Mouse (Mus musculus): ENCODE data around the gene 1700037C18Rik.

The 1700037C18Rik gene

GRCm38 (mm10) chr16:3908537-3909111 is at the start of gene 1700037C18Rik, which contains the start of gene Cluap1:
Gene 1700037C18Rik, minus strand, starts transcription at chr16:3908689.
Gene Cluap1, plus strand, starts transcription at chr16:3908801.
- POLR2A ChIA-PET, result interaction anchor here (0.5 to 2.8 kb wide), 33 partner anchors 9 to 975 kb away, joined by 3 to 21 read pairs (median 5); partner anchors contain the start of genes Gm20695 (in 3 of the 4), Naa60 (in 3 of the 4), Slx4 (in 3 of the 4) and Zfp263 (in 3 of the 4)
- CTCF ChIA-PET, result interaction anchor here (0.6 to 1.5 kb wide), 21 partner anchors 9 to 407 kb away, joined by 3 to 10 read pairs (median 4); partner anchors contain the start of genes Naa60 (in 2 of the 4), Slx4 (in 2 of the 4), Gm20695 (in 1 of the 4) and Zfp174 (in 1 of the 4)

- ChIA-PET POLR2A (interaction anchor here in 3 of 4 experiments (0.7 to 2.3 kb wide), 9 partner anchors 12 to 602 kb away, joined by 3 to 9 read pairs (median 4); partner anchors contain the start of genes Nlrc3 (in 2 of the 3), Slx4 (in 1 of the 3) and Trap1 (in 1 of the 3)), CTCF (interaction anchor here in 2 of 4 experiments (0.6 to 0.7 kb wide), 2 partner anchors 48 to 65 kb away, joined by 3 to 5 read pairs; partner anchors contain the start of genes 1700037C18Rik (in 1 of the 2) and Cluap1 (in 1 of the 2))
Measured at GRCm38 (mm10) chr16:3956369-3956768, 47.9 kb upstream of the 1700037C18Rik start.

DNA sequence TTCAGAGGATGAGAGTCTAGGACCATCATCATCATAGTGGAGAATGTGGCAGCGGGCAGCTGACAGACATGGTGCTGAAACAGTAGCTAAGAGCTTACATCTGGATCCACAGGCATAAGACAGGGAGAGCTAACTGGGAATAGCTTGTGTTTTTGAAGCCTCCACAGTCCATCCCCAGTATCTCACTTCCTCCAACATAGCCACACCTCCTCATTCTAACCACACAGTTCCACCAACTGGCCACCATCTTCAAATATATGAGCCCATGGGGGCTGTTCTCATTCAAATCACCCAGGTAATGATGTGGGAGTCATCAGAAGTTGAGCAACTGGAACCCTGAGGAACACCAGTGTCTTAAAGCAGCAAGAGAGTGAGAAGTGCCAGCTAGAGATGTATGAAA is 42.7 kb upstream of the 1700037C18Rik start:
- CTCF ChIA-PET, result no interaction called here
- POLR2A ChIA-PET, result interaction anchor here in 3 of 4 experiments (0.7 to 2.5 kb wide), 9 partner anchors 8 to 79 kb away, joined by 3 to 9 read pairs (median 3); partner anchors contain the start of genes 1700037C18Rik (in 1 of the 3), Cluap1 (in 1 of the 3), Naa60 (in 1 of the 3) and Slx4 (in 1 of the 3)

DNA sequence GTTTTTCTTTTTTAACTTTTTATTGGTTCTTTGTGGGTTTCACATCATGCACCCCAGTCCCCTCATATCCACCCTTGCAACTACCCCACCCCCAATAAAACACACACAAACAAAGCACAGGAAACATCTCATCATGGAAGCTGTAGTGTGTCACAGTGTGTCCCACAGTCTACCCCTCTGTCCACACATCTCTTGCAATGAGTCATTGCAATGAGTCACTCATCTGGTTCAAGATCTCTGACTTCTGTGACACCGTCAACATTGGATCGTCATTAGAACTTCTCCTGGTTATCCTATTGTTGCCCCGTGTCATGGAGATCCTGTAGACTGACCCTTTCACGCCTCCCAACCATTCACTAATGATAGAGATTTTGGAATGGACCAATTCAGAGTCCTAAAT is 26.2 kb upstream of the 1700037C18Rik start:
- POLR2A ChIA-PET, result interaction anchor here in 1 of 4 experiments (1.1 kb wide), 1 partner anchor 42 kb away, joined by 3 read pairs; the partner anchor contains the start of gene Nlrc3
- CTCF ChIA-PET, result no interaction called here

DNA sequence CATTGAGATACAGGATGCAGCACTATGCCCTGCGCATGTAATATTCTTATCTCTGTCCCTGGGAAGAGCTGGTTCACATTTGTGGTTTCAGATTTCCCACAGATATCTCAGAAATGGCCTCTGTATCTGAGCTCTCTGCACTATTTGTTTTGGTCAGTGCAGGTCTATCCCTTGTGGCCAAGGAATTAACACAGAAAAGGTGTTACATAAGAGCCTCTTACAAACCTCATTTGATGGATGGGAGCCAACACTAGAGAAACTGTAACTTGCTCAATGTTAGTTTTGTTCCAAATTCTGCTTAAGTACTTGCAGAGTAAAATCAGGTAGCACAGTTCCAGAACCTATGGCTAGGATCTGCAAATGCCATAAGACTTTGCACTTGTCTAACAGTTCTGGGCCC is 25.6 kb upstream of the 1700037C18Rik start:
- ChIA-PET POLR2A (interaction anchor here in 1 of 4 experiments (0.6 kb wide), 1 partner anchor 36 kb away, joined by 3 read pairs; no protein-coding TSS in a partner anchor), CTCF (interaction anchor here in 2 of 4 experiments (0.5 to 0.8 kb wide), 2 partner anchors 88 to 162 kb away, joined by 3 to 5 read pairs; no protein-coding TSS in a partner anchor)

DNA sequence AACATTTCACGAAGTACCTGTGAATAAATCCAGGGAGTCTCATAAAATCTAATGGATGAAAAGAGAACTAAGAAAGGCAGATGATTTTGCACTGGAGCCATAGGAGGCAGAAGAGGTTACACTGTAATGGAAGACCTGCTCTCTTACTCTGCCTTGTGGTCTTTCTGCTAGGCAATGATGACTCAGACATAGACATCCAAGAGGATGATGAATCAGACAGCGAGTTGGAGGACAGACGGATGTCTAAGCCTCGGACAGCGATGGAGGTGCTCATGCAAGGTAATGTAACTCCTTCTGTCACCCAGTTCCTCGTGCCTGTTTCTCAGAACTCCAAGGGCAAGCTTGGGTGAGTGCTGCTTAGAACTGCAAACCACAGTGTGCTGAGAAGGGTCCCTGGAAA is 25.0 kb upstream of the 1700037C18Rik start:
- ChIA-PET CTCF (interaction anchor here in 2 of 4 experiments (0.5 to 0.8 kb wide), 2 partner anchors 88 to 161 kb away, joined by 3 to 5 read pairs; no protein-coding TSS in a partner anchor), POLR2A (interaction anchor here in 2 of 4 experiments (0.6 to 1.3 kb wide), 2 partner anchors 8 to 37 kb away, joined by 3 read pairs; no protein-coding TSS in a partner anchor)

- POLR2A ChIA-PET, result interaction anchor here in 2 of 4 experiments (0.7 to 1.0 kb wide), 2 partner anchors 45 to 57 kb away, joined by 3 read pairs; partner anchors contain the start of genes Gm20695 (in 1 of the 2) and Zfp597 (in 1 of the 2)
- CTCF ChIA-PET, result no interaction called here
Measured at GRCm38 (mm10) chr16:3929151-3929550, 20.7 kb upstream of the 1700037C18Rik start.

DNA sequence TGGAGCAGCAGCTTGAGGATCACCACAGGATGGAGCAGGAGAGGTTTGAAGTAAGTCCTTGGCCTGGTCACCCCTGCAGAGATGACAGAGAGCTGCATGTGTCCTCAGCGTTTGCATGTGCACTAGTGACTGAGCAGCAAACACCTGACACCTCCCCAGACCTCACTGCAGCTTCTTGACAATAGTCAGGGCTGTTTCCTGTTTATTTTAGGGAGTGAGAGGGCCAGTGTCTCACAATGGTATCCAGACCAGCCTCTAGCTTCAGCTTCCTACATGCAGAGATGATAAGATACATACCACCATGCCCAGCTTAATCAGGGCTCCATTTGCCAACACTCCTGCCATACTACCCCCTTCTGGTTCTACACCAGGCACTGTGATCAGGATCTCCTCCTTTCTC is 20.1 kb upstream of the 1700037C18Rik start:
- ChIA-PET CTCF (no interaction called here), POLR2A (interaction anchor here in 1 of 4 experiments (0.7 kb wide), 1 partner anchor 34 kb away, joined by 3 read pairs; no protein-coding TSS in a partner anchor)

DNA sequence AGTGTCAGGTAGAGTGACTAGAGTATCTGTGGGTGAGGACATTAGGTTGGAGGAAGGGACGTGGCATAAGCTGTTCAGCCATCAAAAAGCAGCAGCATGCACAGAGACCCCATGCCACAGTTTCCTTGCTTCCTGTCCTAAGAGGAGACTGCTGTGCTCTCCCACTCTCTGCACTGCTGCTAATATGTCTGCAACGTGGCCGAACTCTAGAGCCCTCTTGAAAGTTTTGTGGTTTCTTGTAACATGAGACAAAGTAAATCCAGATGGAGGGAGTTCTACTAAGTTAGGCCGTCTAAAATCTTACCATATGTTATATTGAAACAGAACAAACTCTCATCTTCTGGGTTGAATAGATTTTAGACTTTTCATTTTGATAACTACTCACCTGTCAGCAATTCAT is 15.5 kb upstream of the 1700037C18Rik start:
- ChIA-PET POLR2A (no interaction called here), CTCF (no interaction called here)

DNA sequence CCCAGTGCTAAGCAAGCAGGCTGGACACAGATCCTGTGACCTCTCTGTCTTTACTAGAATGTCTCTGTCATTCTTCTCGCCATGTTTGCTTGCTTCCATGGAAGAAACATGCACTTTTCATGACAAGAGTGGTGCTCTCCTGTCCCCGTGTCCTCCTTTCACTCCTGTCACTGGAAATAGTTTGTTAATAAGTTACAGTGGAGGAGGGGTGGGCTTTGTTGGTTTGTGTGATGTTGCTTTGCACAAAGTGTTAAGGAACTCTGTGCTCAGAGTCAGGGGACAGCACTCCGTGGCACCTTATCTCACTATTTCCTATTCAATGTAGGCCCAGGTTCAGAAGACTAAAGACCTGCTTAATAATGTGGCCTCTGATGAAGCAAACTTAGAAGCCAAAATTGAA is 15.0 kb upstream of the 1700037C18Rik start:
- ChIA-PET CTCF (no interaction called here), POLR2A (interaction anchor here in 1 of 4 experiments (1.3 kb wide), 2 partner anchors 14 to 51 kb away, joined by 3 read pairs; partner anchors contain the start of gene Naa60)

DNA sequence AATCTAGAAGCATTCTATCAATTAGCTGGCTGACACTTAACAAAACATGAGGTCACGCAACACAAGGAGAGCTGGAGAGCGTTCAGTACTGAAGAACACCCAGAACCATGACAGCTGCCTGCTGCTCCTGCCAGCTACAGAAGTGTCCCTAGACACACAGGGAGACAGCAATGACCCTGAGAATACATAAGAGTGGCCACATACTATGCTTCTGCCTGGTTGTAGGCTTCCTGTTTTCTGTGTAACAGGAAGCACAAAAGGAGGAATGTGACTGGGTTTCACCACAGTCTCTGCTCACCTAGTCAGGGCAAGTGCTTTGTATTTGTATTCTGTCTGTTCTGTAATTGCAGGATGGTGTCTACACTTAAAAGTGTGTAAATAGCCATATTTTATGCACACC is 12.3 kb upstream of the 1700037C18Rik start:
- POLR2A ChIA-PET, result interaction anchor here in 1 of 4 experiments (0.6 kb wide), 1 partner anchor 495 kb away, joined by 4 read pairs; no protein-coding TSS in a partner anchor
- CTCF ChIA-PET, result interaction anchor here in 2 of 4 experiments (0.5 to 1.5 kb wide), 2 partner anchors 12 to 1041 kb away, joined by 3 to 4 read pairs; partner anchors contain the start of genes 1700037C18Rik (in 1 of the 2) and Cluap1 (in 1 of the 2)

GRCm38 (mm10) chr16:3909118-3909517 is 629 bp upstream of the 1700037C18Rik start:
- ChIA-PET CTCF (interaction anchor here (0.8 to 1.5 kb wide), 13 partner anchors 9 to 359 kb away, joined by 3 to 10 read pairs (median 4); partner anchors contain the start of genes Naa60 (in 2 of the 4), Gm20695 (in 1 of the 4), Slx4 (in 1 of the 4) and Zfp174 (in 1 of the 4)), POLR2A (interaction anchor here (0.7 to 2.8 kb wide), 30 partner anchors 8 to 649 kb away, joined by 3 to 21 read pairs (median 4); partner anchors contain the start of genes Slx4 (in 4 of the 4), Naa60 (in 3 of the 4), Zfp263 (in 3 of the 4) and Gm20695 (in 2 of the 4))

DNA sequence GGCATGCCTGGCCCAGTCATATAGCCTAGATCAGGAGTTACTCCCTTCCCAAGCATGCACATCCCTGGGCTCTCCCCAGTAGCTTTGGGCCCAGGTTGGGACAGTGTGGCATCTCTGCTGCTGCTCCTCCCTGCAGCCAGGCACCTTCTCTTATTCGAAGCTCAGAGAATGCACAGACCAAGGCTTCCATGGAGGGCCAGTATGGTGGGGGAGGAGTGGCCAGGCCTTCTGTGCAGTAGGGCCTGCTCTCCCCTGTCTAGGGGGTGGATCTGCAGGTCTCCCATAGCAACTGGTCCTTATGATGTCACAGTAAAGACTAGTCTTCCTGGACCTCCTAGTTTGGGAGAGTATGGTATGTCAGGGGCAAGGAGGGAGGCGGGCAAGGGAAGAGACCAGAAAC is 1.0 kb downstream of the 1700037C18Rik start:
- POLR2A ChIA-PET, result interaction anchor here in 3 of 4 experiments (0.5 to 2.8 kb wide), 4 partner anchors 22 to 317 kb away, joined by 3 to 19 read pairs (median 8); partner anchors contain the start of genes Gm20695 (in 1 of the 3), Naa60 (in 1 of the 3) and Zfp597 (in 1 of the 3)
- CTCF ChIA-PET, result no interaction called here

- POLR2A ChIA-PET, result interaction anchor here in 2 of 4 experiments (1.1 kb wide), 2 partner anchors 11 to 24 kb away, joined by 3 read pairs; partner anchors contain the start of gene Naa60 (in 1 of the 2)
- CTCF ChIA-PET, result no interaction called here
Measured at GRCm38 (mm10) chr16:3896553-3896952, 11.9 kb downstream of the 1700037C18Rik start.

- ChIA-PET CTCF (interaction anchor here in 1 of 4 experiments (1.2 kb wide), 1 partner anchor 12 kb away, joined by 3 read pairs; the partner anchor contains the start of genes Gm20695 and Zfp597), POLR2A (interaction anchor here in 2 of 4 experiments (1.1 to 1.2 kb wide), 2 partner anchors 12 to 24 kb away, joined by 3 to 5 read pairs; partner anchors contain the start of genes 1700037C18Rik (in 1 of the 2), Cluap1 (in 1 of the 2) and Naa60 (in 1 of the 2))
Measured at GRCm38 (mm10) chr16:3896046-3896445, 12.4 kb downstream of the 1700037C18Rik start.

DNA sequence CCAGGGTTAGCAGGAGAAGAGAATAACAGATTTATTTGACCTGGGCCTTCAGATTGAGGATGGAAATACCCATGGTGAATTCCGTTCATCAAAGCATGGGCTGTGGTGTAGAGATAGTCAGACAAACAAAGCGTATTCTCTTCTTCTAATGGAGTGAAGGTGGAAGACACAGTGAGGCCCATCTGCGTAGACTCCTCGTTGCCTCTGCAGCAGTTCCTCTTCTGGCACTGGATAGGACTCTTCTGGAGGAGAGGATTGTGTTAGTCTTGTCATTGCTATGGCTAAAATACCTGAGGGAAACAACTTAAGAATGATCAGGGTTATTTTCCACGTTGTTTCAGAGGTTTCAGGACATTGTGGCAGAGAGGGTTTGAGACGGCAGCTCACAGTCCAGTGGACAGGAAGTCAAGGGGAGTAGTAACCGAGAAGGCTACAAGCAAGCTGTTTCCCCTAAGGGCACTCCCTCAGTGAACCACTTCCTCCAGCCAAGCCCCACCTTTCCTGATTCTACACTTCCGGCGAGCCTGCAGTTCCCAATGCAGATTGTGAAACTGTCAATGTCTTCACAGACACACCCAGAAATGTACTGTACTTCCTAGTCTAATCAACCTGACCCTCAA is 13.2 kb downstream of the 1700037C18Rik start:
- CTCF ChIA-PET, result interaction anchor here in 1 of 4 experiments (1.2 kb wide), 1 partner anchor 11 kb away, joined by 3 read pairs; the partner anchor contains the start of genes Gm20695 and Zfp597
- POLR2A ChIA-PET, result interaction anchor here in 3 of 4 experiments (1.0 to 1.3 kb wide), 4 partner anchors 13 to 23 kb away, joined by 3 to 5 read pairs (median 4); partner anchors contain the start of genes 1700037C18Rik (in 2 of the 3), Cluap1 (in 2 of the 3) and Naa60 (in 2 of the 3)

- ChIA-PET POLR2A (interaction anchor here in 2 of 4 experiments (0.9 to 1.7 kb wide), 5 partner anchors 9 to 110 kb away, joined by 3 to 8 read pairs (median 4); partner anchors contain the start of genes Gm20695 (in 2 of the 2), Zfp597 (in 2 of the 2), Slx4 (in 1 of the 2) and Zfp174 (in 1 of the 2)), CTCF (no interaction called here)
Measured at GRCm38 (mm10) chr16:3893739-3894138, 14.8 kb downstream of the 1700037C18Rik start.
